9 mouse cellular contexts compared by ENCODE assay signal in the genomic region with DNA sequence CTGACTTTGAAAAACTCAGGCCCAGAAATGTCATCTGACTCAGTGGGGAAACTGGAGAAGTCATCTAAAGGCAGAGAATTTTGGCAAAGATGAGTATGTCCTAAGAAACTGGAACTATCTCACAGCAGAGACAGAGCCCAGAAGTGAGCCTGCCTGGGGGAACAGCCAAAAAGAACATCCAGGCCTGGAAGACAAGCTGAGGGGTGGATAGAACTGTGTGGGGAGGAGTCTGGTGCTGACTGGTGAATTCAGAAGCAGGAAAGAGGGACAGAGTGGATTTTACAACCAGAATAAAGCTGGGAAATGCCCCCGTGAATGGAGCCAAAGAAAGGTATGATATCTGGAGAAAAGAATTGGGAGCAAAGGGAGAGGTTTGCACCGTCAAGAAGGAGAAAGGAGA. TPM values are rescaled to one million over a fixed set of nuclear protein-coding genes. Genes with fewer than 3 reads are reported as not detected.
A peak's percentile ranks its signal among the peaks of the same experiment; 100 is the strongest.
DNase-seq lines count a peak whose midpoint lies in the region; ATAC-seq and TF ChIP-seq lines count a peak whose summit lies in the region.
"Had no signal": no experiment of that assay in that cellular context is flagged by ENCODE, and none has a peak within 500 bp of the region (broad histone marks: within the 10 kb centered on the region; RNA-seq: fewer than 3 reads in every experiment).

Gene Aldh1a1 (plus strand): TSS at position 225 of the 400 bp plus-strand sequence.

- no peaks in the 10 kb centered on the region for H3K27me3 ChIP-seq in liver, postnatal 0 days (ENCODE audit: insufficient read depth, low read length)

- no peak for ATAC-seq in common myeloid progenitor, adult 5-6 weeks (replicated peaks; ENCODE audit: low read depth, poor library complexity, severe bottlenecking)
- ATAC-seq in liver, postnatal 0 days: no peak
- no peak for ATAC-seq in inflammation-experienced regulatory T-cells, adult 6 months

- H3K36me3 ChIP-seq in liver, postnatal 0 days (replicated peaks; ENCODE audit: insufficient read depth, low read length): no peaks in the 10 kb centered on the region

- peak; percentile 3 for DNase-seq in kidney, postnatal 14 days
- DNase-seq in kidney, postnatal 36 days: no peak
- peak; percentile 58 to 59 for DNase-seq in heart, postnatal 14 days
- DNase-seq in lung, postnatal 10 days: peak; percentile 63
- DNase-seq in embryo, embryonic 11 days: no peak
- no peak for DNase-seq in liver, postnatal 0 days

- no peak within 1 kb of the TSS for H3K4me3 ChIP-seq in liver, postnatal 0 days (ENCODE audit: low read depth, low read length)

- no peak for TF ChIP-seq CTCF in liver, postnatal 0 days (IDR thresholded peaks at IDR 0.05; ENCODE audit: low read depth)

- no peaks in the 10 kb centered on the region for H3K9me3 ChIP-seq in liver, postnatal 0 days (ENCODE audit: low read length)

- H3K4me2 ChIP-seq in liver, postnatal 0 days (ENCODE audit: low read depth, low read length): no peak within 1 kb of the TSS

- no peak within 1 kb of the TSS for H3K9ac ChIP-seq in liver, postnatal 0 days (replicated peaks)

- TF ChIP-seq EP300 in liver, postnatal 0 days (IDR thresholded peaks at IDR 0.05; ENCODE audit: low read depth): no peak

- no peaks in the 10 kb centered on the region for H3K4me1 ChIP-seq in liver, postnatal 0 days (ENCODE audit: insufficient read depth)

- intact Hi-C loops in heart, postnatal 14 days (cut with DNase I): no loop called here

- WGBS in liver, postnatal 0 days (ENCODE audit: insufficient replicate concordance): 69% methylated on average over 2 of the region's 2 CpGs

- H3K27ac ChIP-seq in liver, postnatal 0 days (ENCODE audit: low read depth): no peak within 1 kb of the TSS
- H3K27ac ChIP-seq: macrophage had no signal

RNA-seq across cellular contexts. Expression of gene Aldh1a1, which starts in this region (rescaled TPM):
- total RNA-seq in common myeloid progenitor, adult 5-6 weeks (2017): 52.0 and 61.9 TPM in 2 replicates
- 10 to 100 TPM; 20.2 to 37.5 TPM for total RNA-seq in heart, postnatal 14 days (2021)
- polyA plus RNA-seq in liver, postnatal 0 days (2015; fragmentation: Nextera tagmentation; extraction: Ambion mirVana): 2.3 and 3.0 TPM in 2 replicates
- polyA plus RNA-seq in inflammation-experienced regulatory T-cells, adult 6 months (2017; shearing (Covaris generic)): not detected

Comparison
In these comparisons a context has a peak if more than half of its experiments do, and no peak if none do; other contexts are left out.
1. DNase-seq: peak in kidney, postnatal 14 days (single experiment), heart, postnatal 14 days (2 of 2) and lung, postnatal 10 days (single experiment); none in kidney, postnatal 36 days (0 of 2), embryo, embryonic 11 days (single experiment) and liver, postnatal 0 days (single experiment).